Mouse (Mus musculus): ENCODE data around the gene Hprt. TPM values are rescaled to one million over a fixed set of nuclear protein-coding genes. Genes with fewer than 3 reads are reported as not detected.

The Hprt gene
- polyA plus RNA-seq, 1 experiment from 2014 or later: 193 TPM

DNA sequence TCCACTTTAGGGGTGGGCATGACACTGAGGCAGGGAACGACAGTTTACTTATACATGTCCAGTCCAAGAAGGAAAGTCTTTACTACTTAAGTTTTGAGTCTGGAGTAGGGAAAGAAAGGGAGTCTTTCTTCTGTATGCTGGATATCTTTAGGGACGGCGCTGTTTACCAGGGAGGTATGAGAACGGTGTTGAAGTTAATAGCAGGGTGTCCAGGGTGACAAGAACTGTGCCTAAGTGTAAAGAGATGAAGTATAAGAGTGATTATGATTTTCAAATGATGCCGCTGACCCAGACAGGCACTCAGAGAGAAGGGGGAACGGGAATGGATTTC, 69.8 kb downstream of the Hprt start:
- Histone ChIP-seq H3K27me3 (ENCODE audit: control insufficient read depth, insufficient read depth, low read length) (no peaks in the 10 kb centered on the region), H3K4me3 (ENCODE audit: low read depth, low read length) (peak overlapping the region; percentile 54; the same call in 1 of the 2 replicates), H3K36me3 (ENCODE audit: control insufficient read depth, insufficient read depth, low read length) (no peaks in the 10 kb centered on the region; the same call in 1 of the 2 replicates), H3K27ac (ENCODE audit: low read length) (peak overlapping the region; percentile 96), H3K9ac (replicated peaks; ENCODE audit: low read depth, low read length) (0 out of 2 replicates have a peak overlapping the region, but pooled peaks have one; percentile 14), H3K4me2 (replicated peaks; ENCODE audit: low read depth, low read length) (peak overlapping the region; percentile 40), H3K9me3 (ENCODE audit: control insufficient read depth, low read depth, low read length) (no peaks in the 10 kb centered on the region), H3K4me1 (ENCODE audit: control insufficient read depth, insufficient read depth, low read length) (0 out of 2 replicates have a peak, but pooled peaks cover 4% of the 10 kb centered on the region)
- WGBS: 30% methylated on average over 6 of the region's 6 CpGs
- ATAC-seq (ENCODE audit: insufficient number of reproducible peaks, insufficient read depth, low FRiP score, low read depth): no peak

DNA sequence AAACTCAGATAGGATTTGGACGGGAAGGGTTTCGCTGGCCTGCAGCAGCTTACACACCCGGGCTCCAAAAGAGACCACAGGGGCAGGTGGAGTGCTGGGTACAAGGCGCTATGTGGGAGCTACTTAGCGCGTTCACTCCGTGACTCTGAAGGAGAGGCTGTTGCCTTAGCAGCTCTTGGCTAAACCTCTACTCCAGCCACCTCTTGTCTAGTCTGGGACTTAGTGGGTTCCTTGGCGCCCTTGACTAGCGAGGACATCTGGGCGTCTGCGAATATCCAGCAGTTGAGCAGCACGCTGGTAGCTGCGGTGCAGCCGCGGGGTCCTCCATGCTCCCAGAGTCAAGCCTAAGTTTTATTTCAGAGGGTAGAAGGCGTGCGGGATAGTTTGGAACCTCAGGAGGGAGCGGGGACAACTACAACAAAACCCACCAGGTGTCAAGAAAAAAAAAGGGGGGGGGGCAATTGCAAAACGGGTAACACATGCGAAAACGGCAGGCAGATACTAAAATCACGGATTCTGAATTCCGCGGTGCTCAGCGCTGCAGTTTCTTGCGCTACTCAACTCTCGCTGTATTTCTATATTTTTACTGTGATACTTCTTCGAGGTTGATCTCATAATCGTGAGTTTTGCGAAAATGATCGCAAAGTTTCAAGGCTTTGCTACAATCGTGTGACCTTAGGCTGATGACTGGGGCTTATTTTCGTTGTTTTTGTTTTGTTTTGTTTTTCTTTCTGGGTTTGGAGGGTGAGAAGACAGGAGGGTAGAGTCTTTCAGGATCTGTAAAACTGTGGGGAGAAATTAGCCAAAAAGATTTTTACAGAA, 70.7 kb downstream of the Hprt start:
- no peak for ATAC-seq (ENCODE audit: insufficient number of reproducible peaks, insufficient read depth, low FRiP score, low read depth)
- Histone ChIP-seq H3K36me3 (ENCODE audit: control insufficient read depth, insufficient read depth, low read length) (no peaks in the 10 kb centered on the region; the same call in 1 of the 2 replicates), H3K4me1 (ENCODE audit: control insufficient read depth, insufficient read depth, low read length) (0 out of 2 replicates have a peak, but pooled peaks cover 4% of the 10 kb centered on the region), H3K27me3 (ENCODE audit: control insufficient read depth, insufficient read depth, low read length) (no peaks in the 10 kb centered on the region), H3K9ac (replicated peaks; ENCODE audit: low read depth, low read length) (no peak overlapping the region; the same call in 1 of the 2 replicates), H3K4me3 (ENCODE audit: low read depth, low read length) (peak overlapping the region; percentile 29), H3K27ac (ENCODE audit: low read length) (peak overlapping the region; percentile 39; the same call in 1 of the 2 replicates), H3K9me3 (ENCODE audit: control insufficient read depth, low read depth, low read length) (no peaks in the 10 kb centered on the region), H3K4me2 (replicated peaks; ENCODE audit: low read depth, low read length) (peak overlapping the region; percentile 52)
- WGBS: 16% methylated on average over 33 of the region's 33 CpGs

DNA sequence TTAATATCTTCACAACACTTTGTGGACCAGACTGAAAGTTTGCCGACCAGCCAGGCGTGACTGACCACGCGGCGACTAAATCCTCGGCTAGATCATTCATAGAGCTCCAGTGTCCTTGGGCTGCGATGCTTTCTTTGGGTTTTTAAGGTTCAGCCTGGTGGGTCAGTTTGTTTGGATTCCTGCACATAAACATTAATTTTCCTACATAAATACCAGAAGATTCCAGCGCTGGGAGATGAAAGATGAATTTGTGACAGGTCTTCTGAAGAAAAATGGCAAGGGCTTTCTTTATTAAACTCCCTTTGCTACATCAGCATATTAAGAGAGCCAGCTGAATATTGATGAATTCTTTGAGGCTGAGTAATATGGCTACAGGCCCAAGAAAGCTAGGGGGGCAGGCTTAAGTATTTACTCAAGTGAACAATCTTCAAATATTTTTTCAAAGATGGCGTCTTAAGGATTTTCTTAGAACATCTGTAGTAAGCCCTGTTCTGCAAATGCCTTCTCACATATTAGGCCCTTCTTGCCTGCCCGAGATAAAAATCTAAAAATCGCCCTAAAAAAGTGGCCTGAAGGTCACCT, 71.6 kb downstream of the Hprt start:
- Histone ChIP-seq H3K9me3 (ENCODE audit: control insufficient read depth, low read depth, low read length) (no peaks in the 10 kb centered on the region), H3K4me2 (replicated peaks; ENCODE audit: low read depth, low read length) (peak overlapping the region; percentile 52), H3K36me3 (ENCODE audit: control insufficient read depth, insufficient read depth, low read length) (no peaks in the 10 kb centered on the region), H3K27me3 (ENCODE audit: control insufficient read depth, insufficient read depth, low read length) (no peaks in the 10 kb centered on the region), H3K4me1 (ENCODE audit: control insufficient read depth, insufficient read depth, low read length) (no peaks in the 10 kb centered on the region), H3K27ac (ENCODE audit: low read length) (peak overlapping the region; percentile 39; the same call in 1 of the 2 replicates), H3K9ac (replicated peaks; ENCODE audit: low read depth, low read length) (no peak overlapping the region), H3K4me3 (ENCODE audit: low read depth, low read length) (no peak overlapping the region; the same call in 1 of the 2 replicates)
- ATAC-seq (ENCODE audit: insufficient number of reproducible peaks, insufficient read depth, low FRiP score, low read depth): no peak
- WGBS: 27% methylated on average over 11 of the region's 11 CpGs

DNA sequence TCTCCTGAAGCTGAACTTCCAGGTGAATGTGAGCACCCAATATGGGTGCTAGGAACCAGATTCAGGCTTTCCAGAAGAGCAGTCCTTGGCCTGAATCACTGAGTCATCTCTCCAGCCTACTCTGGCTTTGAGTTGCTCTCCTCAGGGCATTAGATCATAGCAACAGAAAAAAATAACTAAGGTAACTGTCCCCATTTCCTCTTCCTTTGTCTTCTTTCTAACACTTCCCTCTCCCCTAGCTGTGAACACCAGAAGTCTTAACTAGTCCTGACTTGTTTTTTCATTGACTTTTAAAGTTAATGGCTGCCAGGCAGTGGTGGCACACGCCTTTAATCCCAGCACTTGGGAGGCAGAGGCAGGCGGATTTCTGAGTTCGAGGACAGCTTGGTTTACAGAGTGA, 76.5 kb downstream of the Hprt start:
- Histone ChIP-seq H3K27ac (ENCODE audit: low read length) (no peak overlapping the region), H3K27me3 (ENCODE audit: control insufficient read depth, insufficient read depth, low read length) (no peaks in the 10 kb centered on the region), H3K4me1 (ENCODE audit: control insufficient read depth, insufficient read depth, low read length) (no peaks in the 10 kb centered on the region), H3K4me2 (replicated peaks; ENCODE audit: low read depth, low read length) (no peak overlapping the region), H3K4me3 (ENCODE audit: low read depth, low read length) (no peak overlapping the region), H3K36me3 (ENCODE audit: control insufficient read depth, insufficient read depth, low read length) (no peaks in the 10 kb centered on the region), H3K9ac (replicated peaks; ENCODE audit: low read depth, low read length) (no peak overlapping the region), H3K9me3 (ENCODE audit: control insufficient read depth, low read depth, low read length) (no peaks in the 10 kb centered on the region)
- 82% methylated on average over 3 of the region's 3 CpGs for WGBS
- no peak for ATAC-seq (ENCODE audit: insufficient number of reproducible peaks, insufficient read depth, low FRiP score, low read depth)

MicroRNA genes within 50 kb of the gene (microRNA counts, 519-probe panel; counts per million panel counts)
- microRNA mmu-miR-322 (4,083 counts per million, percentile 81 among the panel's probes with 10 or more counts), microRNA mmu-miR-351 (3,277 counts per million, percentile 62 among the panel's probes with 10 or more counts), microRNA mmu-miR-450a-3p (not detected), microRNA mmu-miR-450a-5p (4,442 counts per million, percentile 87 among the panel's probes with 10 or more counts), microRNA mmu-miR-450b-3p (2,706 counts per million, percentile 46 among the panel's probes with 10 or more counts), microRNA mmu-miR-450b-5p (not detected), microRNA mmu-miR-503 (725 counts per million, percentile 2 among the panel's probes with 10 or more counts), microRNA mmu-miR-542-3p (2,616 counts per million, percentile 44 among the panel's probes with 10 or more counts), microRNA mmu-miR-542-5p (3,154 counts per million, percentile 58 among the panel's probes with 10 or more counts)

Small RNA genes lying within 50 kb of the gene (microRNA-seq; reads per million reads assigned to microRNA genes)
- 22,486 reads per million, percentile 97 among the genes with 10 or more reads in this experiment for gene Mir322
- gene Mir351: 5,436 reads per million, percentile 89 among the genes with 10 or more reads in this experiment
- 38.8 reads per million, percentile 36 among the genes with 10 or more reads in this experiment for gene Mir450-1
- 27.3 reads per million, percentile 32 among the genes with 10 or more reads in this experiment for gene Mir450-2
- gene Mir450b: 279 reads per million, percentile 60 among the genes with 10 or more reads in this experiment
- gene Mir503: 1,176 reads per million, percentile 74 among the genes with 10 or more reads in this experiment
- gene Mir542: 1,129 reads per million, percentile 73 among the genes with 10 or more reads in this experiment

Other genes starting within 250 kb of the Hprt start
- 0.70 and 1.00 TPM in 2 replicates for gene Ccdc160, start 196.9 kb upstream of the Hprt start, polyA plus RNA-seq (2014; fragmentation: Nextera tagmentation; extraction: Ambion mirVana)
- 42.6 and 42.7 TPM in 2 replicates for gene Phf6, start 75.9 kb upstream of the Hprt start, polyA plus RNA-seq (2014; fragmentation: Nextera tagmentation; extraction: Ambion mirVana)